Mouse (Mus musculus) midbrain, embryonic 14.5 days (tissue): ENCODE data around the gene Mroh8. TPM values are rescaled to one million over a fixed set of nuclear protein-coding genes. Genes with fewer than 3 reads are reported as not detected.

ENCODE experiments used
- ATAC-seq: fragments of 200-750 bp; cut with Nextera tagmentation; 2 replicates; pipeline ENCODE4 v1.8.0; 2017; ENCODE audit warnings: moderate number of reproducible peaks, moderate library complexity; ENCODE audit not compliant: low FRiP score, low TSS enrichment
- DNase-seq: peaks from one replicate; pipeline ENCODE4 v3.0.0-alpha.2; 2015
- H3K27ac ChIP-seq: fragments of 300-500 bp; sonication (generic); replicated peaks from 2 replicates; pipeline ENCODE4 v1.5.1; 2014; ENCODE audit warnings: mild to moderate bottlenecking, low read depth, low read length, moderate library complexity
- H3K27me3 ChIP-seq: fragments of 300-500 bp; sonication (generic); 2 replicates; pipeline ENCODE4 v1.6.1; 2014; ENCODE audit warnings: low read length, control low read depth, mixed read lengths; ENCODE audit not compliant: control insufficient read depth, insufficient read depth
- H3K36me3 ChIP-seq: fragments of 300-500 bp; sonication (generic); 2 replicates; pipeline ENCODE4 v1.6.1; 2014; ENCODE audit warnings: low read length, control low read depth; ENCODE audit not compliant: control insufficient read depth, insufficient read depth
- H3K4me1 ChIP-seq: fragments of 300-500 bp; sonication (generic); 2 replicates; pipeline ENCODE4 v1.6.1; 2014; ENCODE audit warnings: mild to moderate bottlenecking, antibody characterized with exemption, low read length, control low read depth; ENCODE audit not compliant: control insufficient read depth, insufficient read depth
- H3K4me2 ChIP-seq: fragments of 300-500 bp; sonication (generic); 2 replicates; pipeline ENCODE4 v1.6.1; 2014; ENCODE audit warnings: mild to moderate bottlenecking, low read length, moderate library complexity
- H3K4me3 ChIP-seq: fragments of 300-500 bp; sonication (generic); replicated peaks from 2 replicates; pipeline ENCODE4 v1.5.1; 2014; ENCODE audit warnings: low read depth, low read length
- H3K9ac ChIP-seq: fragments of 300-500 bp; sonication (generic); replicated peaks from 2 replicates; pipeline ENCODE4 v1.6.1; 2014; ENCODE audit warnings: mild to moderate bottlenecking, low read length, moderate library complexity
- H3K9me3 ChIP-seq: fragments of 300-500 bp; sonication (generic); 2 replicates; pipeline ENCODE4 v1.6.1; 2016; ENCODE audit warnings: low read length, control low read depth, mixed read lengths; ENCODE audit not compliant: control insufficient read depth
- WGBS: fragments of 180-500 bp; shearing (Covaris S2); extraction: QIAGEN DNeasy Blood & Tissue Kit; methylation state at CpG from one replicate; pipeline ENCODE4 v1.1.7; 2014; 5-methylcytosine and 5-hydroxymethylcytosine counted together
- polyA plus RNA-seq: library from polyadenylated mRNA; unstranded; fragments of >200 nt; fragmentation: Nextera tagmentation; extraction: Ambion mirVana; gene quantifications from 2 replicates; pipeline ENCODE4 v1.2.1, GENCODE M21; 2014

The Mroh8 gene
- 0.33 and 0.53 TPM in 2 replicates for polyA plus RNA-seq

DNA sequence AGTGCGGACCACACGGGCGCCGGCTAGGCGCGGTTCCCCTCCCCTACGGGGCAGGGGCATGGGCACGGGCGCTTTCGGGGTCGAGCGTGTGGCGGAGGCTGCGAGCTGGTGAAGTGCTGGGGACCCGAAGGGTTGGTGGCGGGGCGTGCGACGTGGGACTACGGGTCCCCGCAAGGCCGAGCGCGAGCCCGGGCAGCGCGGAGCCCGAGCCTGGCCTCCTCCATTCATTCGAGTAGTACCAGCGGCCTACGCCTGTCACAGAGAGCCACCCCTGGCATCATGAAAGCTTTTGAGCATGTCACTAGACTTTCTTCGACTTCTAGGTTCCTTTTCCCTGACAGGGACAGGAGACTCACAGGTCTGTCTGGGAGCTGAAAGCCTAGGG lies at the start of gene Mroh8:
TSS of gene Mroh8 (minus strand) at position 134 of the 385 bp plus-strand sequence.
- under 1% methylated on average over 32 of the region's 32 CpGs for WGBS
- no peaks in the 10 kb centered on the region for H3K9me3 ChIP-seq
- H3K27me3 ChIP-seq: no peaks in the 10 kb centered on the region
- H3K4me2 ChIP-seq: peak within 1 kb of the TSS; percentile 66
- H3K4me3 ChIP-seq: peak within 1 kb of the TSS; percentile 98
- DNase-seq: no peak
- H3K4me1 ChIP-seq: peaks cover 10% of the 10 kb centered on the region
- H3K36me3 ChIP-seq: peaks cover 11% of the 10 kb centered on the region; the same call in 1 of the 2 replicates
- ATAC-seq: peak; percentile 52
- H3K27ac ChIP-seq: peak within 1 kb of the TSS; percentile 94
- peak within 1 kb of the TSS; percentile 86 for H3K9ac ChIP-seq

GRCm38 (mm10) chr2:157328570-157328969 lies 49.2 kb upstream of the Mroh8 start:
- Histone ChIP-seq H3K4me1 (peaks cover 19% of the 10 kb centered on the region), H3K4me2 (no peak overlapping the region), H3K4me3 (no peak overlapping the region), H3K27me3 (no peaks in the 10 kb centered on the region), H3K36me3 (peaks cover 36% of the 10 kb centered on the region), H3K9me3 (no peaks in the 10 kb centered on the region), H3K9ac (0 out of 2 replicates have a peak overlapping the region, but pooled peaks have one; percentile 34), H3K27ac (peak overlapping the region; percentile 72)
- DNase-seq (peak; percentile 78), ATAC-seq (peak; percentile 74)
- WGBS: 3% methylated on average over 11 of the region's 11 CpGs

DNA sequence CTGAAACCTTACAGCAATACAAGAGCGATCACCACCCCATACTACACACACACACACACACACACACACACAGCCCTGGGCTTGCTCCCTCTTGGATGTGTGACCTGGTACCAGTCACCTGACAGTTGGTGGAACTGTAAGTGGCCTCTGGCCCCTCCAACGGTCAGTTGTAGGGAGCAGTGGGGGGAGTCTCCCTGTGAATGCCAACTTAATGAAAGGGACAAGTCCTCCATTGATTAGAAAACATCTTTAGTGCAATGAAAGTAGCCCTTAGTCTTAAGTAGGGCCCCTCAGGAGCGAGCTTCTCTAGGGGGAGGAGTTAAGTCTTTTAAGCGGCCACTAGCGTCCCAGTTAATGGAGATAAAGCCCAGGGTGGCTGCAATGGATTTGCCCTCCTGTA lies 48.8 kb upstream of the Mroh8 start:
- H3K36me3 ChIP-seq: peaks cover 41% of the 10 kb centered on the region
- DNase-seq: no peak
- no peak overlapping the region for H3K4me2 ChIP-seq
- no peak overlapping the region for H3K4me3 ChIP-seq
- no peaks in the 10 kb centered on the region for H3K27me3 ChIP-seq
- WGBS: 8% methylated on average over 5 of the region's 5 CpGs
- ATAC-seq: peak; percentile 79
- H3K9me3 ChIP-seq: no peaks in the 10 kb centered on the region
- H3K4me1 ChIP-seq: peaks cover 19% of the 10 kb centered on the region
- H3K9ac ChIP-seq: no peak overlapping the region
- H3K27ac ChIP-seq: peak overlapping the region; percentile 72

GRCm38 (mm10) chr2:157325238-157325637 lies 45.9 kb upstream of the Mroh8 start:
- Histone ChIP-seq H3K4me1 (peaks cover 13% of the 10 kb centered on the region), H3K36me3 (peaks cover 67% of the 10 kb centered on the region), H3K9ac (no peak overlapping the region), H3K27me3 (no peaks in the 10 kb centered on the region), H3K4me3 (no peak overlapping the region), H3K4me2 (no peak overlapping the region), H3K9me3 (no peaks in the 10 kb centered on the region), H3K27ac (no peak overlapping the region)
- ATAC-seq (no peak), DNase-seq (no peak)
- WGBS: 82% methylated on average over 2 of the region's 2 CpGs

DNA sequence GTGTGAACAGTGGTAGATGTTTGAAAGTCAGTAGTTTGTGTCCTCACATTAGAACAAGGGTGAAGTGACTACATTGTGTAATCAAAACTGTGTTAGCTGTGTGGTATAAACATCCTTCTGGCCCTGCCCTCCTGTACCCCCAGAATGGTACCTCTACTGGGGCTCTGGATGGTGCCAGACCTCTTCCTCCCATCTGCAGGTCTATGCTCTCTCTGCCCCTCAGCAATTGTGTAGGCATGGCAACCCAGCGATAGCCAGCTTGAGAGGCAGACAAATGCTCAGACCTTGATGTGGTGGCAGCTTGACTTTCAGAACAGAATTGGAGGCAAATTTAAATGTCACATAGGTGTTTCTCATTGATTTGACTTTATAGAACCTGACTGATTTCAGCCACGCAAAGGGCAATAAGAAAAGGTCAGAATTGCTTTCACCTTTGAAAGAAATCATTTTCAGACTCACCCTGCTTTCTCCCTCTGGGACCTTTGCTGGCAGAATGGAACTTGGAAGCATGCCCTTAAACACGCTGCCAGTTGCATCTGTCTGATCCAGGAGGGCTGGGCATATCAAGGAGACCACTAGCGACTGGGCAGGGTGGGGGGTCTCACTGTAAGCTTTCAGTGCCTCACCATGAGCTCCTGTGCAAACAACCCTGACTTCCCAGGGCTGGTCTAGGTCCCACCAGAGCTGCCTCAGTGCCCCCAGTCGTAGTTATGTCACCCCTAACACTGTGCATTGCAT lies 42.8 kb upstream of the Mroh8 start:
- H3K27ac ChIP-seq: peak overlapping the region; percentile 33; the same call in 1 of the 2 replicates
- no peak overlapping the region for H3K4me3 ChIP-seq
- peak; percentile 47 for DNase-seq
- no peak overlapping the region for H3K4me2 ChIP-seq
- WGBS: 73% methylated on average over 5 of the region's 5 CpGs
- H3K36me3 ChIP-seq: peaks cover 85% of the 10 kb centered on the region
- H3K4me1 ChIP-seq: no peaks in the 10 kb centered on the region
- no peaks in the 10 kb centered on the region for H3K27me3 ChIP-seq
- no peak for ATAC-seq
- H3K9me3 ChIP-seq: no peaks in the 10 kb centered on the region
- no peak overlapping the region; the same call in 1 of the 2 replicates for H3K9ac ChIP-seq

GRCm38 (mm10) chr2:157320886-157321285 lies 41.5 kb upstream of the Mroh8 start:
- H3K4me1 ChIP-seq: no peaks in the 10 kb centered on the region
- peaks cover 87% of the 10 kb centered on the region for H3K36me3 ChIP-seq
- no peak overlapping the region for H3K4me2 ChIP-seq
- H3K4me3 ChIP-seq: no peak overlapping the region
- DNase-seq (no peak), ATAC-seq (no peak)
- H3K27me3 ChIP-seq: no peaks in the 10 kb centered on the region
- WGBS: 37% methylated on average over 5 of the region's 5 CpGs
- H3K9ac ChIP-seq: no peak overlapping the region
- H3K27ac ChIP-seq: no peak overlapping the region
- no peaks in the 10 kb centered on the region for H3K9me3 ChIP-seq

DNA sequence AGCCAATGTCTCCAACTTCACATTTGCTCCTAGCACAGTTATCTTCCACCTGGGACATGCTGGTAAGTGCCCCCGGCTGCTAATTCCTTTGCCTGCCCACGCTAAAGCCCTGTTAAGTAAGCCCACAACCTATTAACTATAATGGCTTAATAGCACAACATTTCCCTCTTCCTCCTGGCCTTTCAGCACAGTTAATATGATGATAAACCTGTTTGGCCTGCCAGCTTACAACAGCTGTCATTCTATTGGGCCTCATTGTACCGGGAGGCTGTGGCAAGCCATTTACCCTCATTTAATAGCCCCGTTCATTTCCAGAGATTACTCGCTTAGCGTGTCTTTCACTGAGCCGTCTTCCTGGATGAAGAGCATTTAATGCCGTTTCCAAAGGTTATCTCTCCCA lies 40.8 kb upstream of the Mroh8 start:
- ATAC-seq: no peak
- Histone ChIP-seq H3K27ac (peak overlapping the region; percentile 45), H3K27me3 (no peaks in the 10 kb centered on the region), H3K9ac (no peak overlapping the region), H3K36me3 (peaks cover 88% of the 10 kb centered on the region), H3K4me1 (no peaks in the 10 kb centered on the region), H3K4me3 (no peak overlapping the region), H3K4me2 (no peak overlapping the region), H3K9me3 (no peaks in the 10 kb centered on the region)
- no peak for DNase-seq
- 69% methylated on average over 8 of the region's 8 CpGs for WGBS

GRCm38 (mm10) chr2:157317220-157317619 lies 37.9 kb upstream of the Mroh8 start:
- Histone ChIP-seq H3K4me2 (no peak overlapping the region), H3K4me1 (peaks cover 12% of the 10 kb centered on the region), H3K9me3 (no peaks in the 10 kb centered on the region), H3K9ac (no peak overlapping the region), H3K36me3 (peaks cover 87% of the 10 kb centered on the region), H3K27ac (0 out of 2 replicates have a peak overlapping the region, but pooled peaks have one; percentile 57), H3K4me3 (no peak overlapping the region), H3K27me3 (no peaks in the 10 kb centered on the region)
- DNase-seq: no peak
- 89% methylated on average over 6 of the region's 6 CpGs for WGBS
- no peak for ATAC-seq
